11 mouse cellular contexts compared by ENCODE assay signal in the genomic region with DNA sequence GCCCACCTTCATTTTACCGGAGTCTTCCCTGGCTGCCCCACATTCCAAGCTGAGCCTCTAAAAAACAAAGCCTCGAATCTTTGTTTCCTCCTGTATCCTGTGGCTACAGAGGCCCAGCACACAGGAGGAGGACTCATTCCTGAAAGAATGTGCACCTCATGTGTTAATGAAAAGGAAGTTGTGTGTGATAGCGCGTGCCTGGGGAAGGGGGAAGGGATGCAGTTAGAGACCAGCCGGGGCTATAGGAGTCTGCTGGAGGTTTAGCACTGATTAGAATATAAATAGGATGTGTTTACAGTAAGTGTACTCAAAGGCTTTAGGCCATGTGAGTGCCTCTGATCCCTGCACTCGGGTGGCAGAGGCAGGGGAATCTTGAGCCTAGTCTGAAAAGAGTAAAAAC. TPM values are rescaled to one million over a fixed set of nuclear protein-coding genes. Genes with fewer than 3 reads are reported as not detected.
DNase-seq lines count a peak whose midpoint lies in the region; ATAC-seq and TF ChIP-seq lines count a peak whose summit lies in the region.
"Had no signal": no experiment of that assay in that cellular context is flagged by ENCODE, and none has a peak within 500 bp of the region (broad histone marks: within the 10 kb centered on the region; RNA-seq: fewer than 3 reads in every experiment).

No protein-coding gene starts in this region.

- peaks cover 61% of the 10 kb centered on the region for H3K27me3 ChIP-seq in forebrain, embryonic 13.5 days
- peaks cover 27% of the 10 kb centered on the region for H3K27me3 ChIP-seq in forebrain, postnatal 0 days (ENCODE audit: insufficient read depth, low read length)
- peaks cover 11% of the 10 kb centered on the region for H3K27me3 ChIP-seq in intestine, embryonic 15.5 days (replicated peaks)

- under 1% methylated on average over 6 of the region's 6 CpGs for WGBS in forebrain, embryonic 13.5 days
- WGBS in forebrain, postnatal 0 days, result 15% methylated on average over 6 of the region's 6 CpGs
- 28% methylated on average over 6 of the region's 6 CpGs for WGBS in intestine, embryonic 15.5 days

- no peak for DNase-seq in forebrain, postnatal 0 days
- DNase-seq in kidney, postnatal 10 days, result peak; percentile 37
- no peak for DNase-seq in kidney, postnatal 14 days
- DNase-seq in R1 (ENCODE audit: low read depth, low spot score), result peak; percentile 98
- no peak for DNase-seq in testis, postnatal 14 days (ENCODE audit: low spot score)
- DNase-seq in ovary, postnatal 14 days (ENCODE audit: low spot score), result no peak
- DNase-seq: right cerebral cortex, postnatal 14 days had no signal

- H3K9me3 ChIP-seq in forebrain, embryonic 13.5 days (replicated peaks), result no peaks in the 10 kb centered on the region
- no peaks in the 10 kb centered on the region for H3K9me3 ChIP-seq in forebrain, postnatal 0 days (ENCODE audit: low read length)
- no peaks in the 10 kb centered on the region for H3K9me3 ChIP-seq in intestine, embryonic 15.5 days

- TF ChIP-seq CTCF in forebrain, postnatal 0 days (IDR thresholded peaks at IDR 0.05; ENCODE audit: low read depth), result no peak

- H3K4me2 ChIP-seq in forebrain, embryonic 13.5 days, result no peak overlapping the region
- H3K4me2 ChIP-seq in forebrain, postnatal 0 days (ENCODE audit: low read depth), result no peak overlapping the region
- H3K4me2 ChIP-seq in intestine, embryonic 15.5 days (replicated peaks), result no peak overlapping the region

- ATAC-seq in forebrain, embryonic 13.5 days, result no peak
- ATAC-seq in forebrain, postnatal 0 days, result no peak
- no peak for ATAC-seq in intestine, embryonic 15.5 days

- H3K36me3 ChIP-seq in forebrain, embryonic 13.5 days (ENCODE audit: poor library complexity, severe bottlenecking), result no peaks in the 10 kb centered on the region
- H3K36me3 ChIP-seq in forebrain, postnatal 0 days (ENCODE audit: insufficient read depth), result no peaks in the 10 kb centered on the region
- no peaks in the 10 kb centered on the region for H3K36me3 ChIP-seq in intestine, embryonic 15.5 days

- H3K4me3 ChIP-seq in forebrain, embryonic 13.5 days, result no peak overlapping the region
- no peak overlapping the region for H3K4me3 ChIP-seq in forebrain, postnatal 0 days (ENCODE audit: low read depth, low read length)
- H3K4me3 ChIP-seq in intestine, embryonic 15.5 days (replicated peaks), result no peak overlapping the region
- H3K4me3 ChIP-seq: left cerebral cortex, adult 2 months had no signal

- no peak overlapping the region for H3K27ac ChIP-seq in forebrain, embryonic 13.5 days
- no peak overlapping the region for H3K27ac ChIP-seq in forebrain, postnatal 0 days (ENCODE audit: low read depth, low read length)
- 0 out of 2 replicates have a peak overlapping the region, but pooled peaks have one; percentile 28 for H3K27ac ChIP-seq in intestine, embryonic 15.5 days
- H3K27ac ChIP-seq: left cerebral cortex, adult 2 months had no signal

- peaks cover 12% of the 10 kb centered on the region for H3K4me1 ChIP-seq in forebrain, embryonic 13.5 days
- H3K4me1 ChIP-seq in forebrain, postnatal 0 days (ENCODE audit: insufficient read depth), result no peaks in the 10 kb centered on the region
- peaks cover 12% of the 10 kb centered on the region for H3K4me1 ChIP-seq in intestine, embryonic 15.5 days (replicated peaks)

- H3K9ac ChIP-seq in forebrain, embryonic 13.5 days, result peak overlapping the region; percentile 3; the same call in 1 of the 2 replicates
- no peak overlapping the region for H3K9ac ChIP-seq in forebrain, postnatal 0 days
- H3K9ac ChIP-seq in intestine, embryonic 15.5 days, result no peak overlapping the region

RNA-seq across cellular contexts. Expression of gene Ccdc194, which starts 0.8 kb away (rescaled TPM):
- 0.09 and 0.13 TPM in 2 replicates for polyA plus RNA-seq in forebrain, embryonic 13.5 days (2015; fragmentation: Nextera tagmentation; extraction: Ambion mirVana)
- 0.48 TPM in 1 of 2 replicates, not detected in the other for total RNA-seq in forebrain, postnatal 0 days (2014; rRNA removed)
- 0.08 and 0.16 TPM in 2 replicates for polyA plus RNA-seq in forebrain, postnatal 0 days (2015; fragmentation: Nextera tagmentation; extraction: Ambion mirVana)
- 0.32 and 0.43 TPM in 2 replicates for polyA plus RNA-seq in intestine, embryonic 15.5 days (2015; fragmentation: Nextera tagmentation; extraction: Ambion mirVana)
- total RNA-seq: left cerebral cortex, adult 2 months; megakaryocyte, adult 5-6 weeks had no signal

RNA-seq across cellular contexts. Expression of gene Bst2, which starts 11.0 kb away (rescaled TPM):
- polyA plus RNA-seq in forebrain, embryonic 13.5 days (2015; fragmentation: Nextera tagmentation; extraction: Ambion mirVana), result 7.6 and 8.3 TPM in 2 replicates
- 10.1 and 17.8 TPM in 2 replicates for total RNA-seq in forebrain, postnatal 0 days (2014; rRNA removed)
- 19.3 and 21.0 TPM in 2 replicates for polyA plus RNA-seq in forebrain, postnatal 0 days (2015; fragmentation: Nextera tagmentation; extraction: Ambion mirVana)
- polyA plus RNA-seq in intestine, embryonic 15.5 days (2015; fragmentation: Nextera tagmentation; extraction: Ambion mirVana), result 43.0 and 45.5 TPM in 2 replicates

RNA-seq across cellular contexts. Expression of gene Plvap, which starts 14.7 kb away (rescaled TPM):
- polyA plus RNA-seq in forebrain, embryonic 13.5 days (2015; fragmentation: Nextera tagmentation; extraction: Ambion mirVana), result 13.6 and 14.0 TPM in 2 replicates
- 2.2 and 4.0 TPM in 2 replicates for total RNA-seq in forebrain, postnatal 0 days (2014; rRNA removed)
- 6.9 and 8.7 TPM in 2 replicates for polyA plus RNA-seq in forebrain, postnatal 0 days (2015; fragmentation: Nextera tagmentation; extraction: Ambion mirVana)
- 76.8 and 79.2 TPM in 2 replicates for polyA plus RNA-seq in intestine, embryonic 15.5 days (2015; fragmentation: Nextera tagmentation; extraction: Ambion mirVana)

RNA-seq across cellular contexts. Expression of gene Mvb12a, which starts 16.4 kb away (rescaled TPM):
- 52.9 and 55.3 TPM in 2 replicates for polyA plus RNA-seq in forebrain, embryonic 13.5 days (2015; fragmentation: Nextera tagmentation; extraction: Ambion mirVana)
- 70.5 and 81.7 TPM in 2 replicates for total RNA-seq in forebrain, postnatal 0 days (2014; rRNA removed)
- polyA plus RNA-seq in forebrain, postnatal 0 days (2015; fragmentation: Nextera tagmentation; extraction: Ambion mirVana), result 73.4 and 87.4 TPM in 2 replicates
- polyA plus RNA-seq in intestine, embryonic 15.5 days (2015; fragmentation: Nextera tagmentation; extraction: Ambion mirVana), result 103 and 115 TPM in 2 replicates

RNA-seq across cellular contexts. Expression of gene Tmem221, which starts 32.4 kb away (rescaled TPM):
- not detected in 2 replicates for polyA plus RNA-seq in forebrain, embryonic 13.5 days (2015; fragmentation: Nextera tagmentation; extraction: Ambion mirVana)
- 0.08 TPM in 1 of 2 replicates, not detected in the other for total RNA-seq in forebrain, postnatal 0 days (2014; rRNA removed)
- 0.16 and 0.18 TPM in 2 replicates for polyA plus RNA-seq in forebrain, postnatal 0 days (2015; fragmentation: Nextera tagmentation; extraction: Ambion mirVana)
- 2.1 and 2.8 TPM in 2 replicates for polyA plus RNA-seq in intestine, embryonic 15.5 days (2015; fragmentation: Nextera tagmentation; extraction: Ambion mirVana)
- total RNA-seq: left cerebral cortex, adult 2 months had no signal

Comparison
In these comparisons a context has a peak if more than half of its experiments do, and no peak if none do; other contexts are left out.
1. DNase-seq: peak in kidney, postnatal 10 days (single experiment) and R1 (single experiment); none in forebrain, postnatal 0 days (single experiment), kidney, postnatal 14 days (single experiment), testis, postnatal 14 days (single experiment) and ovary, postnatal 14 days (single experiment).